Mouse (Mus musculus): Measurements from ENCODE around the gene Arid3b.
A peak's percentile ranks its signal among the peaks of the same experiment; 100 is the strongest.

Arid3b gene

DNA sequence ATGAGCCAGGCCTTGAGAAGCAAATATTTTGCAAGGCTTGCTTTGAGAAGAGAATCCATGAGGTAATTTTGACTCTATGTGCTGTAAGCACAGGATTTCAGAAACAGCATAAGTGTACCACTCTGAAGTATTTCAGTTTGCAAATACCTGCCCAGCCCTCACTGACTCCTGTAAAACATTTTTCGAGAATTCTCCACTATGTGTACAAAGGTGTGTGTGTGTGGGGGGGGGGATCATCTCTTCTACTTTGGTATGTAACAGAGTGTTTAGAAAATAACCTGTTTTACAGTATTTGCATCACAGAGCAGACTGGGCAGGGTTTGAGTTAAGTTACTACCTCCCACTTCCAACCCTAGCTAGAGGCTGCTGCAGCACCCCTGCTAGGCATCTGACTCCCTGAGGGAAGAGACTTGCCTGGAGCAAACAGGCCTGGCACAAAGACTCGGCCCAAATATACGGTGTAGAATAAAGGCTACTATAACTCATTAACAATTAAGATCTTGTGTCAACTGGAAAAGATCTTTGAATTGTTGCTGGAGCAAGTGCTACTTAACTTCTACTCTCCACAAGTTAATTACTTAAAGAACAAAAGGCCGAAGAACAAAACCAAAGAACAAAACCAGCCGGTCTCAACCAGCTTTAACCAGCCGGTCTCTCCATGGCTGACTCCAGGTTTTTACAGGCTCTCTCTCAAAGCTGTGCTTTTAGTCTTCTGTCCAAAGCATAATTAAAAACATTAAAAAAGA, 6.6 kb downstream of the Arid3b start:
- no peak for DNase-seq (ENCODE audit: low read depth, low spot score)

- no peak for DNase-seq (ENCODE audit: low read depth, low spot score)
Observed at GRCm38 (mm10) chr9:57823397-57823796, 13.2 kb downstream of the Arid3b start.

GRCm38 (mm10) chr9:57822812-57823211, 13.8 kb downstream of the Arid3b start:
- no peak for DNase-seq (ENCODE audit: low read depth, low spot score)

GRCm38 (mm10) chr9:57820186-57821080, 16.2 kb downstream of the Arid3b start:
- no peak for DNase-seq (ENCODE audit: low read depth, low spot score)

DNA sequence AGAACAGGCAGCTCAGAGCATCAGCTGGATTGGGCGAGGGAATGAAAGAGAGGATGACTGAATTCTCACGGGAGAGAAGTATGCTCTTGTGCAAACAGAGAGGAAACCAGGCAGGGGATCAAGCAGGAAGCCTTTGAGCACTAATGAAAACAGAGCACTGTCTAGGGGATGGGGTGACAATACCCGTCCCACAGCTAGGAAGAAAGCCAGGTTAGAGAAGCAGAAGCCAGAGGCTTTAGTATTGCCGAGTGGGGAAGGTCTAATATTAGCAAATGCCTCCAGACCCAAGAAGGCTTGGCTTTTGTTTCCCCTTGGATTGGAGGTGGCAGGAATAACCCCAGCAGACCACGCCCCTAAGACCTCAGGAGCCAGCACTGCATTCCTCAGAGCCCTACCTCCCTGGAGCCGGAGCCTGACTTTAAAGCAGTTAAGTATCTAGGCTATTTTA, 19.3 kb downstream of the Arid3b start:
- DNase-seq (ENCODE audit: low read depth, low spot score) = no peak

GRCm38 (mm10) chr9:57814866-57815265, 21.7 kb downstream of the Arid3b start:
- no peak for DNase-seq (ENCODE audit: low read depth, low spot score)

GRCm38 (mm10) chr9:57814014-57814413, 22.6 kb downstream of the Arid3b start:
- DNase-seq (ENCODE audit: low read depth, low spot score) = no peak

DNA sequence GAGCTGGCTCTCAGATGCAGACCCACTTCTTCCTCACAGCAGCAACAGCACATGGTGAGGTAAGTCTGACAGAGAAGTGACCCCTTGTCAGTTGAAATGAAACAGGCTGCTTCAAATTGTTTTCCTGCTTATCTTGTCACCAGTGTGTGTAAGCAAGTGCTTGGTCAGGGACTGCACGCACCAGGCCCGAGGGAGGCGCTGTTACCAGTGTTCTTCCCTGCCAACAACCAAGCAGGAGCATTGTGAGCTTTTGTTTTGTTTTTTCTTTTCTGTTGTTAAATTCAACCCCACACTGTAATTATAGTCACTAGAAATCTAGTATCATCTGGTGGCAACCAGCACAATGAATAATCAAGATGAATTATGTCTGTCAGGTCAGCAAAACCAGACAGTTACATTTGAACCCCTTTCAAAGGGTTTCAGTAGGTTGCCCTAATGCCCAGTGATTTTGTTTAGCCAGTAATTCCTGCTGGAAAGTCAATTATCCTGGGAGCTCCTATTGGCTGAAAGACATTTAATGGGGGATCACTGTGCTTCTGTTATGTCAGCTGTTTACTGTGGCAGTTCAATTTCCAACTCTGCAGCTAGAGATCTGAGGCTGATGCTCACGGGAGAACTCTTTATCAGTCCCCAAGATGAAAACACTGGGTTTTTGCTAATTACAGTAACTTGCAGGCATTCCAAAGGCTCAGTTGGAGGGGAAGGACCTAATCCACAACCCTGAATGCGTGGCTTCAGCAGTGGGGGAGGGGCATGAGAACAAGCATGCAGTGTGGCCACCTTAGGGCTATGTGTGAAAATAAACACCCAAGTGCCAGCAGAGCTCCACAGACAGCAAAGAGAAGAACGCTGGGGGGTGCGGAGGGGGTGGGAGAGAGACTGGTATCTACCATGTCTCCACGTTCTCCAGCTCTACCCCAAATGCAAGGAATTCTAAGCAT, 24.5 kb downstream of the Arid3b start:
- no peak for DNase-seq (ENCODE audit: low read depth, low spot score)

DNA sequence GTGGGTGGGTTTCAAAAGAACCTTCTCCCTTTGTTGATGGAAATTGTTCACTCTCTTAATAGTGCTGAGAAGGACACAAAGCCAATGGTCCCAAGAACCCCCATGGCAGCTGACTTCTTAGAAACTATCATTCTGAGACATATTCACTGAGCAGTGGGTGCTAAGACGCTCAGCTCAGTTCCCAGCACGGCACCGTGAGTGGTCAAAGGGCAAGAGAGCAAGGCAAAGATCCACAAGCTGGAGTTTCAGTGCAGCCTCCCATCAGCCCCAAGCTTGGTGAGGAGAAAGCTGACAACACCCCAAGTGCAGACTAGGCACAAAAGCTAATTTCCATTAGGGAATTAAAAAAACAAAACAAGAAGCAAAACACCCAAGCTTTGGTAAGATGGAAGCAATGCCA, 25.9 kb downstream of the Arid3b start:
- no peak for DNase-seq (ENCODE audit: low read depth, low spot score)

DNA sequence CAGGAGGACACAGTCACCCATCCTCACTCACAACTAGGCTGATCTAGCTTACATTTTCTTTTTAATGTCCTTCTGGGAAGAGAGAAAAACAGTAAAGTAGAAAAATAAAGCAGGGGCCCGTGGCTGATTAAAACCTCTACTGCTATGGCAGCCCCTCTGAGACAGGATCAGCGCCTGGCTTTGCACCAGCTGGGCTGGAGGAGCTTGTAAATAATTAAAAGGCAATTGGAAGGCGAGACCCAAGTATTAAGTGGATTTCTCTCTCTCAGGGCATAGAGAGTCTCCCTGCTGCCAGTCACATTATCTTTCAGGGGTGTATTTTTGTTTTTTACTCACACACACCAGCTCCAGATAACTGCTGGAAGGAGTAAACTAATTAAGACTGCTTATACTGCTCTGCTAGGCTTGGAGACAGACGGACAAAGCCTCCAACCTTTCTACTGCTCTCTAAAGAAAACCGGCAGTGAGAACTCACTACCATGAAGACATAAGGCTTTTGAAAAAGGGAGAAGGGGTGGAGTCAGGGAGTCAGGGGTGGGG, 27.8 kb downstream of the Arid3b start:
- no peak for DNase-seq (ENCODE audit: low read depth, low spot score)

- DNase-seq (ENCODE audit: low read depth, low spot score) = peak; percentile 81
Observed at GRCm38 (mm10) chr9:57807174-57807651, 29.4 kb downstream of the Arid3b start.

- no peak for DNase-seq (ENCODE audit: low read depth, low spot score)
Observed at GRCm38 (mm10) chr9:57806066-57806481, 30.5 kb downstream of the Arid3b start.

DNA sequence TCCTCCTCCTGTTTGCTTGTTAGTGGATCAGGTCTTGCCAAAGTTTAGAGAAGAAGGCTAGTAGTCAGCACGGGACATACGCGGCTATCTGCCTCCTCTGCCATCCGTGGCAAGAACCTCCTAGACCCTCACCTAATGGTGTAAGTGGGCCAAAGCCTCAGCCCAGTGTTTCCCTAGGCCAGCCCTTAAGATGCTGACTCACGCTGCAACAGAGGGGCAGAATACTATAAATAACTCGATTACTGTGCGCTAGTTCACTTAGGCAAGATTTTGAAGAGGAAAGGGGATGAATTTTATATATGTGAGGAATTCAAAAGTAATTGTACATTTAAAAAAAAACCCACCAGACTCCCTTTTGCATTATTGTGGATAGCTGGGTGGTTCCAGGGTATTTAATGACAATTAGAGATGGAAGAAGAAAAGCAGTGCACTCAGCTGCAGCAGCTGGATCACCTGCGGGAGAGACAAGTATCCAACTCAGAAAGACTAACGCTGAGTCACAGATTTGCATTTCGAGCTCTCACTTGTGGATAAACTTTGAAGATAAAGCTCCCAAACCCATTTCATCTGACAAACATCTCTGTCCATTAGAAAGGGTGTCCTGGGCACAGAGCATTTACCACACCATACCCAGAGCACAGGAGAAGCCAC, 31.4 kb downstream of the Arid3b start:
- no peak for DNase-seq (ENCODE audit: low read depth, low spot score)

DNA sequence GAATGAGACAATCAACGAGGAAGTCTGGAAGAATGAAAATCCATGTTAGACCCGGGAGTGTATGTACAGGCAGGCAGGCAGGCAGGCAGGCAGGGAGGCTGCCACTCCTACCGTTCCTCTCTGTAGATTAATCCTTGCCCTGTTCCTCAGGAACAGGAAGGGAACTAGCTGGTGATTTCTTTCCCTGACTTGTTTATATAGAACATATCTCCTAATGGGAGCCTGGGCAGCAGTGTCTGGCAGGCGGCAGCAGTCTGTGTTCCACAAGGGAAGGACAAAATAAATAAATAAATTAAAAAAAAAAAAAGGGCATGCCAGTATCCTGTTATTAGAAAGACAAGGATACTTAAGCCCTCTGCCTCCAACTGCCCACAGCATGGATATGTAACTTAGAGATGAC, 32.8 kb downstream of the Arid3b start:
- DNase-seq (ENCODE audit: low read depth, low spot score) = no peak

GRCm38 (mm10) chr9:57803047-57803446, 33.5 kb downstream of the Arid3b start:
- no peak for DNase-seq (ENCODE audit: low read depth, low spot score)

DNA sequence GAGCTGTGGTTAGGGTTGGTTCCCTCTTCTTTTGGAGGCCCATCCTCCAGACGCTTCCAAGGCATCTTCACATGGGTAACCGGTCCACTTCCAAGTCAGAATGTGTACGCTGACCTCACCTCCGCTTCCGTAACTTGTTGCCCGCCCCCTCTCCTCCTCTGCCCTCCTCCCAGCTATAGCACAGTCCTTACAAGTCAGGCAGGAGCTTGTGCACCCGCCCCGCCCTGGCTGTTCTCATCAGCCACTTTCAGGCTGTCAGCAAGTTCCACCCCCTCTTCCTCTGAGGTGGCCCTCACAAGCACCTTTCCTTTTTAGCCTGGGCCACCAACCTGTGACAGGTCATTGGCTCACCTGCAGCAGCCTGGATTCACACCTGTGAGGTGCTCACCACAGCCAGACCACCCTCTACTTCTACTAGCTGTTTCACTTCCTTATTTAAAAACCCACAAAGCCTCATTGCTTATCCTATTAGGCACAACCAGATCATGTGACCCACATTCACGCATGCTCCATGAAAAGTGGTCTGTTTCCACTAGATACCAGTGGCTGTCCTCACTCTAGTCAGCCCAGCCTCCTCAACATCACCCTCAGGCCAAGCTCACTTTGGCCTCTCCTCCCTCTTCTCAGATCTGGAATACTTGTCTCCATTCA, 36.1 kb downstream of the Arid3b start:
- DNase-seq (ENCODE audit: low read depth, low spot score) = no peak

DNA sequence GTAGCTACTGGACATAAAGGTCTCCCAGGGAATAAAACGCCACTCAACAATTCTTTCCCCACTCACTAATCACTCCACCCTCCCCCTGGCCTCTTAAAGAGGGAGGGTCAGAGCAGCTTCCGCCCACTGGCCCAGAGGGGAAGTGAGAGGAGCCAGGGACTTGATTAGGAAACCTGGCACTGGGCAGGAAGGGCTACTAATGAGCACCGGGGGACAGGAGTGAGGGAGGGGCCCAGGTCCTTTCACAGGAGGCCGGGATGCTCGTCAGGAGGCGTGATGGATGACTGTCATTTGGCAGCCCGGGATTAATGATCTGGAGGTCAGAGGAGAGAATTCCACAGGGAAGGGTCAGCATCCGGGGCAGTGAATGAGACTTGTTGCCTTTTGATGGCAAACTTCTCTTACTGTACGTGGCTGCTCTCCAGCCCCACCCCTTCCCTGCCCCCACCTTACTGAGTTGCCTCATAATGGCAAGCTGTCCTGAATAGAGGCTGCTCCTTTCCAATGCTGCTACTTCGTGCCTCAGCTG, 37.8 kb downstream of the Arid3b start:
- peak; percentile 62 for DNase-seq (ENCODE audit: low read depth, low spot score)

- no peak for DNase-seq (ENCODE audit: low read depth, low spot score)
Observed at GRCm38 (mm10) chr9:57797456-57797855, 39.1 kb downstream of the Arid3b start.

GRCm38 (mm10) chr9:57789733-57790132, 46.9 kb downstream of the Arid3b start:
- no peak for DNase-seq (ENCODE audit: low read depth, low spot score)

GRCm38 (mm10) chr9:57782656-57783055, 53.9 kb downstream of the Arid3b start:
- DNase-seq (ENCODE audit: low read depth, low spot score) = no peak

Data from forelimb bud, embryonic 11.5 days (tissue).